Mouse (Mus musculus) lung, postnatal 14 days (tissue): ENCODE data around the gene Nsg2.

Experiments
- DNase-seq: peaks from one replicate; pipeline ENCODE4 v3.0.0; 2021

Nsg2 gene

GRCm38 (mm10) chr11:32013014-32013427, 12.8 kb downstream of the Nsg2 start:
- DNase-seq: no peak

DNA sequence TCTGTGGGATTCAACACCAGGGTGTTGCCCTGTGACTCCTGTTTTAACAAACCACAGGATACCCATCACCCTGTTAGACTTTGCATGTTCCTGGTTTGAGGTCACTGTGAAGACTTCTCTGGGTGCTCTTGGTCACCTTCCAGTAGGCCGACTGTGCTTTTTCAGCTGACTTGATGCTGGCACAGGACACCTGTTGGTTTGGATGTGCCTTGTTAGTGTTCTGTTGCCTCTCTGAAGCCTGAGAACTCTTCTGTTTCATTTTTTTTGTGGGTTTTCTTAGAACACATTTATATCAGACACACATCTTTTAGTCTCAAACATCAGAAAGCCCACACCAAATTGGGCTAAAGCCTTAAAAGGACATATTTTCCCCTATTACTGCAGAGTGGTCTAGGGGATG, 13.3 kb downstream of the Nsg2 start:
- no peak for DNase-seq

DNA sequence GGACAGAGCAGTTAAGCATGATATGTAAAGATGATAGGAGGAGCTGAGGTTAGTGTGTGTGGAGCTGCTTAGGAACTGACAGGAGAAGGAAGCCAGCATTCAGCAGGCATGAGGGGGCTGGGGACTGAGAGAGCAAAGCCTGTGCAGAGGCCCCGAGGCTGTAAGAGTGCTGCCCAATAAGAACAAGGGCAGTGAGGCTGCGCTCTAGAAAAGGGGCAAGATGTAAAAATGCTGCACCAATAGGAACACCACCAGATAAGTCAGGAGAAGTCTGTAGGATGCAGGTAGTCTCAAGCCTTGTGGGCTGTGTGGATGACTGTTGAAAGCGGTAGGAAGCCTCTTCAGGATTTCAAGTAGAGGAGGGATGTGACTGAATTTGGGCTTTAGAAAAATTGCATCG, 17.9 kb downstream of the Nsg2 start:
- no peak for DNase-seq

DNA sequence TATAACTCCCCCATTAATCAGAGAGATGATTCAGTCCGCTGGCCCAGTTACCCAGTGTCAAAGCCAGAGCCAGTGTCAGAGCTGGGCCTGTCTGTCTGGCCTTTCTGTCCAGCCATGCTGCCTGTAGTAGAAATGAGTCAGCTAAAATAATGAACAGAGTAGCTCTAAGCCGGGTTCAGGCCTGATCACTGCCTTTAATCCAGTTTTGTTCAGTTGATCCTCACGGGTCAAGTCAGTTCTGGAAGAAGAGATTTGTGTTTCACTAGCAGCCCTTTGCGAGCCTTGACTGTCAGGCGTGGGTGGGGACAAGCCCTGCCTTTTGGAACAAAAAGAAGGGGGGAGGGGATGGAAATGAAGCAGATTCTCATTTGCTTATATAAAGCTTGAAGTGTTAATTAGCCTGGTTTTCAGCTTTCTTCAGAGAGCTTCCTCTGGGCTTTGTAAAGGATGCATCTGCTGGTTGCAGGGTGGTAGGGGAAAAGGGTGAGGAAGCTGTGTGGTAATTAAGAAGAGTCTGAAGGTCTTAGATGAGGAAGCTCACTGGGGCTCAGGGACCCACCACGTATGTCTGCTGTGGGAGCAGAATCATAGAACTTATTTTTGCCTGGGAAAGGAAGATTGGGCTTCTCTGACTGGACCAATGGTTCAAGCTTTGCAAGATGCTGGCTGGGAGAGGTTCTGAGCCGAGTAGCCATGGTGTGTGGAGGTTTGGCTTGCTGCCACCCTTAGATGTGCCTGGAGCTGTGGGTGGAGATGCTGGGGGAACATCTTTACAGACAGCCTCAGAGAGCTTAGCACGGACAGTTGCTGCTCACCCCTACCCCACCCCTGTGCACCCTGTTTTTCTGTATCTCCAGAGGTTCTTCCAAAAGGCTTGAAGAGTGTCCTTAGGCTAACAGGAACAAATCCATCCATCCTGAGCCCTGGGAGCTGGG, 20.0 kb downstream of the Nsg2 start:
- no peak for DNase-seq

GRCm38 (mm10) chr11:32026634-32027033, 26.4 kb downstream of the Nsg2 start:
- DNase-seq: no peak

GRCm38 (mm10) chr11:32027474-32028342, 27.4 kb downstream of the Nsg2 start:
- DNase-seq: no peak

DNA sequence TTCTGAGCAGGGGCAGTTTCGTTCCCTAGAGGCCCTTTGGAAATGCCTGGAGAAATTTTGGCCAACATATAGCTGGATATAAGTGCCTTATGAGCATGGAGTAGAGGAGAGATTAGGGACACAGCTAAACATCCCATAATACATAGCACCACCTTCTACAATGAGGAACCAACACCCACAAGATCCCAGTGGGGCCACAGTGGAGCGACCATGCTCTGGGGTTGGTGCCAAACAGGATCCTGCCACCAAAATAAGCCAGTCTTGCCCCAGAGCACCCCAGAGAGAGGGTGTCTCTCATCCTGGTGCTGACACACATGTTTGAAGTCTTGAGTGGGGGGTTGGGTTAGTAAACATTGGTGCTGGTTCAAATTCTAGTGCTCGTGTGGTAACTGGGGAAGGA, 28.3 kb downstream of the Nsg2 start:
- no peak for DNase-seq

DNA sequence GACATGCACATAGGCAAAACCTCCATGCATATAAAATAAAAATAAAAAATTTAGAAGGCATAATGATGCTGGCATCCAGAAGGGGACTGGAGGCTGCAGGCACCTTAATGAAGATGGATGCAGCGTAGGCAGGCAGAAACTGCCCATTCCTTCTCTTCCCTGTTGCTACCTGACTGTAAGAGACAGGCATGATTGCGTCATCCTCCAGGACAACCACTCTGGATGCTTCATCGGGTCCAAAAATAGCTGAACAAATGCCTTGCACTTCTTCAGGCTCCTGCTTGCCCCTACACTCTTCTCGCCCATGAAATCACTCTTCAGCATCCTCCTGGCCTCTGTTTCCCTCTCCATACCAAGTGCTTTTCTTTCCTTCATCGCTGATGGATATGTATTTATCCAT, 29.1 kb downstream of the Nsg2 start:
- DNase-seq: no peak

GRCm38 (mm10) chr11:32031396-32031795, 31.1 kb downstream of the Nsg2 start:
- DNase-seq: no peak

DNA sequence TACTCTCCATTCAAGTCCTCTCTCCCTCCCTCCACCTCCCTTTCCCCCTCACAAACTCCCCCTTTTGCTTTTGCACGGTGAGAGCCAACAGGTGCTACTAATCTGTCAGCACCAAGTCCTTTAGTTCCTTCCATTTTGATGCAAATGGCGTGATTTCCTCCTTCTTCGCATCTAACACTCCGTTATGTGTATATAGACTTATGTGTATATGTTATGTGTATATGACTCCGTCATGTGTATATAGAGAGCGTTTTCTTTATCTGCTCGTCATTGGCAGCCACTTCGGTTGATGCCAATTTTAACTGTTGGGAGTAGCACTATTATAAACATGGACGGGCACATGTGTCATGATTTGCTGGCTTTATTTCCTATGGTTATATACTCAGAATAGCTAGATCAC, 31.8 kb downstream of the Nsg2 start:
- DNase-seq: no peak

DNA sequence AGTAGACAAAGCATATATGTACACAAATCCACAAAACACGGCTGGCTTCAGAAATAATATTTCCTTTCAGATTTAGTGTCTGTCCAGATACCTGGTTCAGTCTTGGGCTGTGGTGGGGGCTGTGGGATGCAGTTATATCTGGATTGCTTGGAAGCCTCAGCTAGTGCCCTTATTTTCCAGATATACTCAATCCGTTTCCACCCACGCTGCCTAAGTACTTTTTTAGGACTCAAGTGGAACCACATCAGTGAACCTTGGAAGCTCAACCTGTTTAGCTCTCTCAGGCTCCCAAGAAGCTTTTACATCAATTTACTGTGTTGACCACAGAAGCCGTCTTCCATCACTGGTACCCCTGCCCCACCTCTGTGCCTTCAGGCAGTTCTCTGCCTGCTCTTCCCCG, 35.6 kb downstream of the Nsg2 start:
- no peak for DNase-seq

GRCm38 (mm10) chr11:32039656-32040055, 39.4 kb downstream of the Nsg2 start:
- no peak for DNase-seq

GRCm38 (mm10) chr11:32057389-32057788, 57.1 kb downstream of the Nsg2 start:
- no peak for DNase-seq

DNA sequence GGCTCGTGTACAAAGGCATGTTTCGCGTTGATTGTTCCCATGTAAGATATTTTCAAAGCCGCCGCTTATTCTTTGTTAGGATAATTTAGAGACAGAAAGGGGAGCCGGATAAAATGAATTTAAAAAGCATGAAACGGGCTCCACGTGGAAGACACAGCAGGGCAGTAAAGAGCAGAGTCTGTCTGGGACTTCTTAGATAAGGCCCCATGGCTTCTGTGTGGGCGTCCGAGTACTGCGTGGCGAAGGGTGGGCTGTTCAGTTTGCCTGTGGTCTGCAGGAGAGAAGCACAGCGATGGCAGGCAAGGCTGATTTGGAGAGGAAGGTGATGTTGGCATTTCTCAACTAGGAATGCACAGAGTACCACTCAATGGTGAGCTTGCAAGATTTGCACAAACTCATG, 57.6 kb downstream of the Nsg2 start:
- DNase-seq: no peak

- DNase-seq: no peak
Measured at GRCm38 (mm10) chr11:32061020-32061419, 60.8 kb downstream of the Nsg2 start.

DNA sequence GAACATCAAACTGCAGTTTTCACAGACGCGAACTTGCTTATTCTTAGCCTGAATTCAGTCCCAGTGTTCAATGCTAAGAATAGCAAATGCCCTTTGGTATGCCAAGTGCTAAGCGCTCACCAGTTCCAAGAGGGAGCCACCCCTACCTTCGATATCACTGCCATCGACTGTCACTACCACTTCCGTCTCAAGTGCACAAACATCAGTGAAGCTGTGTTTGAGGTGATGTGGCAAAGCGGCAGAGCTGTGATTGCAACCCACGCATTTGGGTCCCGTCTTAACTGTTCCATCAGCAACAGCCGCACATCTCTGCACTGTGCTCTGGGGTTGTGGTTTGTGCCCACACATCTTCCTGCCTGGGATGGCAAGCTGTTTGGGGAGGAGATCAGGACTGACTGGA, 61.6 kb downstream of the Nsg2 start:
- DNase-seq: no peak

GRCm38 (mm10) chr11:32063775-32064510, 63.7 kb downstream of the Nsg2 start:
- DNase-seq: no peak

- DNase-seq: no peak
Measured at GRCm38 (mm10) chr11:32064511-32064862, 64.2 kb downstream of the Nsg2 start.

GRCm38 (mm10) chr11:32068736-32069490, 68.7 kb downstream of the Nsg2 start:
- no peak for DNase-seq

DNA sequence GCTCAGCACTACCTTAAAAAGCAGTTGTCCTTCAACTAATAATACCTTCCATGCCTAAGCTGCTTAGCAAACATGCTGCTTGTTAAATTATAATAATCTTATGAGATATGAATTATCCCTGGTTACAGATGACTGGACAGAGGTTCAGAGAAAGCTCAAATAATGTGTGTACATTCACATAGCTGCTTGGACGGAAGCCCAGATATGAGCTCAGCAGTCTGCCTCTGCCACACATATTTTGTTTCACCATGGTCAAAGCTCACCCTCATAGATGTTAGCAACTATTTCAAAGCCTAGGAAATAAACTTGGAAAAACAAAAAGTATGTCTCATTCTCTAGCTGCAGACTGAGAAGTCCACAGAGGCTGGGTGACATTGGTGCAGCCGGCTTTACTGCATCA, 74.9 kb downstream of the Nsg2 start:
- peak; percentile 10 for DNase-seq

GRCm38 (mm10) chr11:32083462-32083861, 83.2 kb downstream of the Nsg2 start:
- DNase-seq: no peak

- no peak for DNase-seq
Measured at GRCm38 (mm10) chr11:32086525-32086924, 86.3 kb downstream of the Nsg2 start.

DNA sequence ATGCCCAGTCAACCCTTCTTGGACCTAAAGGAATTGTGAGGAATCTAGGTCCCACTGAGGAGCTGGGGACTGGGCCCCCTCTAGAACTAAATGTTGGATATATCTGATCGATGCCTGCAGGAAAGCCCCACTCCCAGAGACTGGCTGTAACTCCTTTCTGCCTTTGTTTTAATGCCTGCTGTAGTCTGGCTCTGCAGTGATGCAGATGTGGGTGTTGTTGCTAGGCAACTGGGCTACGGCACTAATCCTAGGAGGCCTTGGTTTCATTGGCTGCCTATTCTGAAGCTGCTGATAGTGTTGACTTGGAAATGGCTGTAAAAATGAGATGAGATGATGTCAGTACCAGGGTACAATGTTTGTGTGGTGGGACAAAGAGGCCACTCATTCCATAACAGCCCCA, 87.1 kb downstream of the Nsg2 start:
- DNase-seq: no peak
